Mouse (Mus musculus): Measurements from ENCODE around the gene Prkg1.

DNA sequence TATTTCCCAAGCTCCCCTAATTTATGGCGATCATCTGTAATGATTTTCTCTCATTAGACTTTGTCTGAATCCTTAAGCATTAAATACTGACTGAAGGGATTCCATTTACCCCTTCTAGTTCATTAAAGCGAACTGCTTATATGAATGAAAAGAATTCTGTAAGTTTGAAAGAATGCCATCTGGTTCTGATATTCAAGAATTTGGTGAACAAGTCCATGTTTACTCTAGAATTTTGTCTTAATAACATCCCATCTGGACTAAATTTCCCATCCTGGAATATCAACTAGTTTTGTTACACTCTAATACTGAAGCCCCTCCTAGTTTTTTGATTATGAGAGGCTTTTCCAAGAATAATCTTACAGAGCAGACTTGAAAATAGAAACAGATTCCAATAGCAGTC is 258.5 kb downstream of the Prkg1 start:
- TF ChIP-seq EP300 (IDR thresholded peaks at IDR 0.05; ENCODE audit: low read depth in 1 of 2, low read length in 2 of 2) (no peak), CTCF (IDR thresholded peaks at IDR 0.05 in 2 of 3, conservative IDR thresholded peaks at IDR 0.05 in 1 of 3; ENCODE audit: control insufficient read depth in 1 of 3, insufficient read depth in 1 of 3, low read depth in 2 of 3, low read length in 3 of 3, poor library complexity in 1 of 3, severe bottlenecking in 1 of 3) (no peak), ZC3H11A (IDR thresholded peaks at IDR 0.05; ENCODE audit: low read depth, low read length) (no peak)

All from MEL (cell line).